Mouse (Mus musculus) spleen, adult 2 months (tissue): ENCODE results near the gene Klkb1.

Source experiments
- CTCF ChIP-seq: fragments of 200-500 bp; IDR thresholded peaks from 2 replicates; pipeline ENCODE4 v1.5.1; 2011; ENCODE audit warnings: mild to moderate bottlenecking, inconsistent platforms; ENCODE audit not compliant: insufficient read depth, insufficient read length, insufficient replicate concordance; ENCODE audit errors: extremely low read depth
- POLR2A ChIP-seq: fragments of 200-500 bp; IDR thresholded peaks from 2 replicates; pipeline ENCODE4 v1.6.1; 2011; ENCODE audit warnings: low read depth, low read length, inconsistent platforms

GRCm38 (mm10) chr8:45239363-45239762, 55.3 kb downstream of the Klkb1 start:
- TF ChIP-seq CTCF = no peak
- no peak for TF ChIP-seq POLR2A
